In genomic region chr3:88393776-88394375, GRCm38 (mm10) we compare ENCODE assay signal across 31 mouse cellular contexts. TPM values are rescaled to one million over a fixed set of nuclear protein-coding genes. Genes with fewer than 3 reads are reported as not detected.
A peak's percentile ranks its signal among the peaks of the same experiment; 100 is the strongest.
DNase-seq lines count a peak whose midpoint lies in the region; ATAC-seq and TF ChIP-seq lines count a peak whose summit lies in the region.
"Had no signal": no experiment of that assay in that cellular context is flagged by ENCODE, and none has a peak within 500 bp of the region (broad histone marks: within the 10 kb centered on the region; RNA-seq: fewer than 3 reads in every experiment).

No protein-coding gene starts in this region.

- H3K4me1 ChIP-seq in kidney, embryonic 15.5 days: no peaks in the 10 kb centered on the region
- no peaks in the 10 kb centered on the region for H3K4me1 ChIP-seq in stomach, postnatal 0 days (replicated peaks; ENCODE audit: control insufficient read depth, insufficient read depth)
- H3K4me1 ChIP-seq: forebrain, embryonic 10.5 days; forebrain, embryonic 15.5 days; limb, embryonic 13.5 days; lung, embryonic 15.5 days; midbrain, embryonic 10.5 days; midbrain, embryonic 15.5 days had no signal

- no peaks in the 10 kb centered on the region for H3K27me3 ChIP-seq in kidney, embryonic 15.5 days
- no peaks in the 10 kb centered on the region for H3K27me3 ChIP-seq in stomach, postnatal 0 days (ENCODE audit: control insufficient read depth, insufficient read depth, low read length)
- H3K27me3 ChIP-seq: forebrain, embryonic 15.5 days; limb, embryonic 13.5 days; lung, embryonic 15.5 days; midbrain, embryonic 15.5 days had no signal

- H3K4me2 ChIP-seq in kidney, embryonic 15.5 days: no peak overlapping the region
- no peak overlapping the region for H3K4me2 ChIP-seq in stomach, postnatal 0 days (replicated peaks; ENCODE audit: low read depth)
- H3K4me2 ChIP-seq: forebrain, embryonic 15.5 days; limb, embryonic 13.5 days; liver, embryonic 11.5 days; lung, embryonic 15.5 days; midbrain, embryonic 15.5 days had no signal

- H3K36me3 ChIP-seq in kidney, embryonic 15.5 days: peaks cover 54% of the 10 kb centered on the region
- peaks cover 2% of the 10 kb centered on the region; the same call in 1 of the 2 replicates for H3K36me3 ChIP-seq in stomach, postnatal 0 days (ENCODE audit: control insufficient read depth, insufficient read depth, low read length)
- H3K36me3 ChIP-seq: forebrain, embryonic 15.5 days; midbrain, embryonic 15.5 days had no signal

- H3K9ac ChIP-seq in kidney, embryonic 15.5 days: no peak overlapping the region
- H3K9ac ChIP-seq in stomach, postnatal 0 days (ENCODE audit: low read length): 0 out of 2 replicates have a peak overlapping the region, but pooled peaks have one; percentile 8
- H3K9ac ChIP-seq: forebrain, embryonic 15.5 days; limb, embryonic 13.5 days; lung, embryonic 15.5 days; midbrain, embryonic 15.5 days had no signal

- no peak for TF ChIP-seq CTCF in stomach, postnatal 0 days (IDR thresholded peaks at IDR 0.05; ENCODE audit: low read depth)

- peak; percentile 13; the same call in 1 of the 2 replicates for ATAC-seq in frontal cortex, adult (ENCODE audit: low TSS enrichment)
- 0 out of 2 replicates have a peak, but pooled peaks have one; percentile 18 for ATAC-seq in kidney, embryonic 15.5 days (replicated peaks; ENCODE audit: low FRiP score)
- 0 out of 2 replicates have a peak, but pooled peaks have one; percentile 36 for ATAC-seq in stomach, postnatal 0 days (ENCODE audit: low FRiP score, low TSS enrichment)
- ATAC-seq: CD4-positive, CD25-positive, alpha-beta regulatory T cell, adult 4 months; forebrain, embryonic 15.5 days; hindbrain, embryonic 16.5 days; midbrain, embryonic 15.5 days had no signal

- 79% methylated on average over 9 of the region's 9 CpGs for WGBS in kidney, embryonic 15.5 days
- 73% methylated on average over 9 of the region's 9 CpGs for WGBS in stomach, postnatal 0 days

- no peak overlapping the region for H3K4me3 ChIP-seq in kidney, embryonic 15.5 days (replicated peaks)
- no peak overlapping the region for H3K4me3 ChIP-seq in stomach, postnatal 0 days (ENCODE audit: low read depth, low read length)
- H3K4me3 ChIP-seq: forebrain, embryonic 10.5 days; forebrain, embryonic 15.5 days; limb, embryonic 13.5 days; lung, embryonic 15.5 days; midbrain, embryonic 10.5 days; midbrain, embryonic 15.5 days had no signal

- H3K9me3 ChIP-seq in kidney, embryonic 15.5 days (replicated peaks): no peaks in the 10 kb centered on the region
- H3K9me3 ChIP-seq in stomach, postnatal 0 days (ENCODE audit: control insufficient read depth, low read length): no peaks in the 10 kb centered on the region
- H3K9me3 ChIP-seq: forebrain, embryonic 10.5 days; forebrain, embryonic 15.5 days; limb, embryonic 13.5 days; lung, embryonic 15.5 days; midbrain, embryonic 10.5 days; midbrain, embryonic 15.5 days had no signal

- TF ChIP-seq EP300 in stomach, postnatal 0 days (optimal IDR thresholded peaks at IDR 0.05): no peak

- no peak for DNase-seq in frontal cortex, postnatal 14 days (ENCODE audit: low spot score in 2 of 2)
- DNase-seq in kidney, postnatal 4 days: no peak
- DNase-seq in R1 (ENCODE audit: low read depth, low spot score): peak; percentile 46
- no peak for DNase-seq in stomach, postnatal 0 days (ENCODE audit: low spot score)
- no peak for DNase-seq in right cerebral cortex, postnatal 36 days (ENCODE audit: low spot score in 2 of 2)
- DNase-seq: adrenal gland, adult 8-10 months; cerebellum, adult 8-10 months; heart, postnatal 10 days; kidney, adult 18-20 months; kidney, postnatal 36 days; thymus, adult 18-20 months; thymus, postnatal 4 days had no signal

- no peak overlapping the region for H3K27ac ChIP-seq in kidney, embryonic 15.5 days
- H3K27ac ChIP-seq in stomach, postnatal 0 days (replicated peaks): no peak overlapping the region
- H3K27ac ChIP-seq: forebrain, embryonic 10.5 days; forebrain, embryonic 15.5 days; limb, embryonic 13.5 days; lung, embryonic 15.5 days; midbrain, embryonic 10.5 days; midbrain, embryonic 15.5 days had no signal

RNA-seq across cellular contexts. Expression of gene Bglap, which starts 9.6 kb away (rescaled TPM):
- polyA plus RNA-seq in kidney, embryonic 15.5 days (2015; fragmentation: Nextera tagmentation; extraction: Ambion mirVana): 5.6 TPM in 1 of 2 replicates, not detected in the other
- 0.64 TPM in 1 of 2 replicates, not detected in the other for polyA plus RNA-seq in stomach, postnatal 0 days (2015; fragmentation: Nextera tagmentation; extraction: Ambion mirVana)
- polyA plus RNA-seq: CD4-positive, CD25-positive, alpha-beta regulatory T cell, adult 4 months; cortical plate, adult 2 months; embryonic facial prominence, embryonic 11.5 days; forebrain, embryonic 15.5 days; hindbrain, embryonic 11.5 days; hindbrain, embryonic 16.5 days; limb, embryonic 13.5 days; liver, embryonic 11.5 days; liver, embryonic 16.5 days; lung, embryonic 15.5 days; midbrain, embryonic 10.5 days; small intestine, adult 2 months; stomach, embryonic 16.5 days had no signal

RNA-seq across cellular contexts. Expression of gene Bglap2, which starts 15.4 kb away (rescaled TPM):
- 3.4 TPM in 1 of 2 replicates, not detected in the other for polyA plus RNA-seq in kidney, embryonic 15.5 days (2015; fragmentation: Nextera tagmentation; extraction: Ambion mirVana)
- 20.1 and 24.9 TPM in 2 replicates for polyA plus RNA-seq in stomach, postnatal 0 days (2015; fragmentation: Nextera tagmentation; extraction: Ambion mirVana)
- polyA plus RNA-seq: CD4-positive, CD25-positive, alpha-beta regulatory T cell, adult 4 months; cortical plate, adult 2 months; embryonic facial prominence, embryonic 11.5 days; forebrain, embryonic 10.5 days; forebrain, embryonic 15.5 days; hindbrain, embryonic 11.5 days; hindbrain, embryonic 16.5 days; intestine, embryonic 14.5 days; kidney, embryonic 16.5 days; limb, embryonic 13.5 days; liver, embryonic 11.5 days; liver, embryonic 16.5 days; lung, embryonic 15.5 days; midbrain, embryonic 10.5 days; midbrain, embryonic 15.5 days; small intestine, adult 2 months had no signal

RNA-seq across cellular contexts. Expression of gene Pmf1, which starts 16.3 kb away (rescaled TPM):
- polyA plus RNA-seq in kidney, embryonic 15.5 days (2015; fragmentation: Nextera tagmentation; extraction: Ambion mirVana): 152 TPM in 2 replicates
- 55.6 and 58.1 TPM in 2 replicates for polyA plus RNA-seq in stomach, postnatal 0 days (2015; fragmentation: Nextera tagmentation; extraction: Ambion mirVana)

RNA-seq across cellular contexts. Expression of gene Bglap3, which starts 21.3 kb away (rescaled TPM):
- polyA plus RNA-seq in kidney, embryonic 15.5 days (2015; fragmentation: Nextera tagmentation; extraction: Ambion mirVana): 0.39 and 0.48 TPM in 2 replicates
- polyA plus RNA-seq in stomach, postnatal 0 days (2015; fragmentation: Nextera tagmentation; extraction: Ambion mirVana): 199 and 225 TPM in 2 replicates
- polyA plus RNA-seq: CD4-positive, CD25-positive, alpha-beta regulatory T cell, adult 4 months; forebrain, embryonic 15.5 days; limb, embryonic 13.5 days; lung, embryonic 15.5 days; midbrain, embryonic 15.5 days had no signal

RNA-seq across cellular contexts. Expression of gene Paqr6, which starts 29.5 kb away (rescaled TPM):
- polyA plus RNA-seq in kidney, embryonic 15.5 days (2015; fragmentation: Nextera tagmentation; extraction: Ambion mirVana): 11.9 and 14.5 TPM in 2 replicates
- polyA plus RNA-seq in stomach, postnatal 0 days (2015; fragmentation: Nextera tagmentation; extraction: Ambion mirVana): 12.3 and 16.2 TPM in 2 replicates
- polyA plus RNA-seq: CD4-positive, CD25-positive, alpha-beta regulatory T cell, adult 4 months had no signal
